Mouse (Mus musculus): ENCODE measurements around the gene Gm37596. TPM values are rescaled to one million over a fixed set of nuclear protein-coding genes. Genes with fewer than 3 reads are reported as not detected.
"Not testable (repeated sequence)": the region's sequence is repeated elsewhere in the genome, so short reads cannot be mapped to it uniquely, and the experiment has no call there.

Gene Gm37596
- not detected in 2 replicates for polyA plus RNA-seq (2015; fragmentation: Nextera tagmentation; extraction: Ambion mirVana)

GRCm38 (mm10) chr3:93692970-93693369 is at the start of gene Gm37596:
TSS of gene Gm37596 (minus strand) at chr3:93693070.
- not testable (repeated sequence) for H3K4me1 ChIP-seq (ENCODE audit: control insufficient read depth, low read depth, low read length); H3K9me3 ChIP-seq (replicated peaks; ENCODE audit: control insufficient read depth, low read length); H3K4me2 ChIP-seq (ENCODE audit: low read depth, low read length); H3K36me3 ChIP-seq (ENCODE audit: control insufficient read depth, insufficient read depth); H3K27ac ChIP-seq (ENCODE audit: low read length); H3K27me3 ChIP-seq (ENCODE audit: control insufficient read depth, insufficient read depth, low read depth, low read length); H3K9ac ChIP-seq (ENCODE audit: low read depth, low read length); ATAC-seq (ENCODE audit: low read depth); H3K4me3 ChIP-seq (ENCODE audit: low read depth, low read length)
- 30% methylated on average over 1 of the region's 2 CpGs for WGBS (ENCODE audit: insufficient replicate concordance)

DNA sequence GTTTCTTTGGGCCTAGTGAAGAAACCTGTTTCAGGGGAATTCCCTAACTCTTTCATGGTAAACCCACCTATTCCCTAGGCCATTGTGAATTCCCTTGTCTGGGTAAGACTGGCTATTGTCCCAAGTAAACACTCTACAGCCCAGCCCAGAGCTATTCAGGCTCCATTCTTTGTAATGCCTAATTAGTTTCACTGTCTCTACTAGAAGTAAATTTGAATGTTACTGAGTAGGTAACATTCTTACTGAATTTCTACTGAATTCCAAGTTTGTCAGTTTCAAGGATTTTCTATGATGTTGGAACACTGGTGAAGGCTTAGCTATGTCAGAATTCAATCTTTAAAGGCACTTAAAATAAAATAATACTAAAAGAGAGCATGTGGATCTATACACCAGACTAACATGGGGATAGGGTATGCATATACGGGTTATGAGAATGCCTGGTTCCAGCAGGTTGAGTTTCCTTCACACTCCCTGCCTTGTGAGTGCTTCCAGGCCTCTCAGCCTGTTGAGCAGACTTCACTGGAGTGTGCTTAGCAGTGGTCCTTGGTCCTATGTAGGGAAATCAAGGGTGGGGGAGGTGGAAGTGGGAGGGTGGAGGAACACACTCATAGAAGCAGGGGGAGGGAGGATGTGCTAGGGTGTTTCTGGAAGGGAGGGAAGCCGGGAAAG is 16.2 kb upstream of the Gm37596 start:
- H3K4me1 ChIP-seq (ENCODE audit: control insufficient read depth, low read depth, low read length); ATAC-seq (ENCODE audit: low read depth); H3K4me3 ChIP-seq (ENCODE audit: low read depth, low read length); H3K9me3 ChIP-seq (replicated peaks; ENCODE audit: control insufficient read depth, low read length); H3K9ac ChIP-seq (ENCODE audit: low read depth, low read length); H3K27me3 ChIP-seq (ENCODE audit: control insufficient read depth, insufficient read depth, low read depth, low read length); H3K36me3 ChIP-seq (ENCODE audit: control insufficient read depth, insufficient read depth); H3K4me2 ChIP-seq (ENCODE audit: low read depth, low read length); H3K27ac ChIP-seq (ENCODE audit: low read length): not testable (repeated sequence)
- WGBS (ENCODE audit: insufficient replicate concordance) = 61% methylated on average over 2 of the region's 2 CpGs

- not testable (repeated sequence) for H3K27ac ChIP-seq (ENCODE audit: low read length); H3K9ac ChIP-seq (ENCODE audit: low read depth, low read length); H3K4me1 ChIP-seq (ENCODE audit: control insufficient read depth, low read depth, low read length); ATAC-seq (ENCODE audit: low read depth); H3K4me2 ChIP-seq (ENCODE audit: low read depth, low read length); H3K27me3 ChIP-seq (ENCODE audit: control insufficient read depth, insufficient read depth, low read depth, low read length); H3K9me3 ChIP-seq (replicated peaks; ENCODE audit: control insufficient read depth, low read length); H3K36me3 ChIP-seq (ENCODE audit: control insufficient read depth, insufficient read depth); H3K4me3 ChIP-seq (ENCODE audit: low read depth, low read length)
- WGBS (ENCODE audit: insufficient replicate concordance) = 53% methylated on average over 2 of the region's 4 CpGs
Observed at GRCm38 (mm10) chr3:93676210-93676609, 16.7 kb downstream of the Gm37596 start, which contains the start of gene Tdpoz1. TSS of gene Tdpoz1 (minus strand) at chr3:93676310.

GRCm38 (mm10) chr3:93670805-93671503 is 21.9 kb downstream of the Gm37596 start:
- WGBS (ENCODE audit: insufficient replicate concordance) = 55% methylated on average over 5 of the region's 6 CpGs
- H3K9me3 ChIP-seq (replicated peaks; ENCODE audit: control insufficient read depth, low read length); H3K4me3 ChIP-seq (ENCODE audit: low read depth, low read length); H3K27me3 ChIP-seq (ENCODE audit: control insufficient read depth, insufficient read depth, low read depth, low read length); H3K36me3 ChIP-seq (ENCODE audit: control insufficient read depth, insufficient read depth); H3K4me2 ChIP-seq (ENCODE audit: low read depth, low read length); ATAC-seq (ENCODE audit: low read depth); H3K4me1 ChIP-seq (ENCODE audit: control insufficient read depth, low read depth, low read length); H3K27ac ChIP-seq (ENCODE audit: low read length); H3K9ac ChIP-seq (ENCODE audit: low read depth, low read length): not testable (repeated sequence)

- Histone ChIP-seq H3K4me3 (ENCODE audit: low read depth, low read length) (no peak overlapping the region), H3K4me2 (ENCODE audit: low read depth, low read length) (no peak overlapping the region), H3K36me3 (ENCODE audit: control insufficient read depth, insufficient read depth) (no peaks in the 10 kb centered on the region), H3K9me3 (replicated peaks; ENCODE audit: control insufficient read depth, low read length) (no peaks in the 10 kb centered on the region), H3K4me1 (ENCODE audit: control insufficient read depth, low read depth, low read length) (no peaks in the 10 kb centered on the region), H3K27ac (ENCODE audit: low read length) (no peak overlapping the region), H3K9ac (ENCODE audit: low read depth, low read length) (no peak overlapping the region), H3K27me3 (ENCODE audit: control insufficient read depth, insufficient read depth, low read depth, low read length) (no peaks in the 10 kb centered on the region)
- 37% methylated on average over 1 of the region's 1 CpGs for WGBS (ENCODE audit: insufficient replicate concordance)
- ATAC-seq (ENCODE audit: low read depth) = no peak
Observed at GRCm38 (mm10) chr3:93654260-93654659, 38.6 kb downstream of the Gm37596 start.

GRCm38 (mm10) chr3:93652586-93652985 is 40.3 kb downstream of the Gm37596 start, which contains the start of gene Tdpoz2:
TSS of gene Tdpoz2 (minus strand) at chr3:93652686.
- 56% methylated on average over 3 of the region's 3 CpGs for WGBS (ENCODE audit: insufficient replicate concordance)
- H3K4me3 ChIP-seq (ENCODE audit: low read depth, low read length) = no peak within 1 kb of the TSS
- no peaks in the 10 kb centered on the region for H3K4me1 ChIP-seq (ENCODE audit: control insufficient read depth, low read depth, low read length)
- H3K9ac ChIP-seq (ENCODE audit: low read depth, low read length) = no peak within 1 kb of the TSS
- no peak for ATAC-seq (ENCODE audit: low read depth)
- no peak within 1 kb of the TSS for H3K27ac ChIP-seq (ENCODE audit: low read length)
- no peak within 1 kb of the TSS for H3K4me2 ChIP-seq (ENCODE audit: low read depth, low read length)
- H3K36me3 ChIP-seq (ENCODE audit: control insufficient read depth, insufficient read depth) = no peaks in the 10 kb centered on the region
- H3K9me3 ChIP-seq (replicated peaks; ENCODE audit: control insufficient read depth, low read length) = no peaks in the 10 kb centered on the region
- H3K27me3 ChIP-seq (ENCODE audit: control insufficient read depth, insufficient read depth, low read depth, low read length) = no peaks in the 10 kb centered on the region

Other genes with a start within 250 kb of the Gm37596 start
- gene Tchhl1, start 224.3 kb downstream of the Gm37596 start, polyA plus RNA-seq (2015; fragmentation: Nextera tagmentation; extraction: Ambion mirVana) = not detected in 2 replicates
- gene S100a11, start 172.6 kb downstream of the Gm37596 start, polyA plus RNA-seq (2015; fragmentation: Nextera tagmentation; extraction: Ambion mirVana) = 195 and 219 TPM in 2 replicates
- 48.2 and 48.9 TPM in 2 replicates for gene S100a10, start 138.0 kb downstream of the Gm37596 start, polyA plus RNA-seq (2015; fragmentation: Nextera tagmentation; extraction: Ambion mirVana)
- gene Tdpoz2, start 40.4 kb downstream of the Gm37596 start, polyA plus RNA-seq (2015; fragmentation: Nextera tagmentation; extraction: Ambion mirVana) = not detected in 2 replicates
- not detected in 2 replicates for gene Tdpoz1, start 16.8 kb downstream of the Gm37596 start, polyA plus RNA-seq (2015; fragmentation: Nextera tagmentation; extraction: Ambion mirVana)
- not detected in 2 replicates for gene Gm5773, start 79.9 kb upstream of the Gm37596 start, polyA plus RNA-seq (2015; fragmentation: Nextera tagmentation; extraction: Ambion mirVana)
- gene Tdpoz4, start 103.3 kb upstream of the Gm37596 start, polyA plus RNA-seq (2015; fragmentation: Nextera tagmentation; extraction: Ambion mirVana) = not detected in 2 replicates
- not detected in 2 replicates for gene Tdpoz3, start 132.9 kb upstream of the Gm37596 start, polyA plus RNA-seq (2015; fragmentation: Nextera tagmentation; extraction: Ambion mirVana)

All from liver, embryonic 16.5 days (tissue).